Mouse (Mus musculus) midbrain, postnatal 0 days (tissue): ENCODE measurements around the gene Ckm. TPM values are rescaled to one million over a fixed set of nuclear protein-coding genes. Genes with fewer than 3 reads are reported as not detected.

Source experiments
- ATAC-seq: fragments of 200-750 bp; cut with Nextera tagmentation; 2 replicates; pipeline ENCODE4 v1.8.0; 2017; ENCODE audit warnings: moderate number of reproducible peaks, mild to moderate bottlenecking, moderate TSS enrichment, moderate library complexity; ENCODE audit not compliant: low FRiP score
- DNase-seq: peaks from one replicate; pipeline ENCODE4 v3.0.0-alpha.2; 2015; ENCODE audit warnings: low spot score
- H3K27ac ChIP-seq: fragments of 300-500 bp; sonication (generic); 2 replicates; pipeline ENCODE4 v1.5.1; 2014; ENCODE audit warnings: low read depth, mild to moderate bottlenecking, low read length, mixed read lengths
- H3K27me3 ChIP-seq: fragments of 300-500 bp; sonication (generic); 2 replicates; pipeline ENCODE4 v1.6.1; 2014; ENCODE audit warnings: low read length, control low read depth, mixed read lengths; ENCODE audit not compliant: insufficient read depth
- H3K36me3 ChIP-seq: fragments of 300-500 bp; sonication (generic); 2 replicates; pipeline ENCODE4 v1.6.1; 2014; ENCODE audit warnings: low read length, control low read depth, mixed read lengths; ENCODE audit not compliant: insufficient read depth
- H3K4me1 ChIP-seq: fragments of 300-500 bp; sonication (generic); 2 replicates; pipeline ENCODE4 v1.6.1; 2014; ENCODE audit warnings: mild to moderate bottlenecking, control low read depth, antibody characterized with exemption, low read length, mixed read lengths; ENCODE audit not compliant: insufficient read depth
- H3K4me2 ChIP-seq: fragments of 300-500 bp; sonication (generic); 2 replicates; pipeline ENCODE4 v1.6.1; 2014; ENCODE audit warnings: low read depth, mild to moderate bottlenecking, low read length, mixed read lengths; ENCODE audit not compliant: poor library complexity, severe bottlenecking
- H3K4me3 ChIP-seq: fragments of 300-500 bp; sonication (generic); 2 replicates; pipeline ENCODE4 v1.5.1; 2014; ENCODE audit warnings: low read depth, mild to moderate bottlenecking, low read length, moderate library complexity
- H3K9ac ChIP-seq: fragments of 300-500 bp; sonication (generic); replicated peaks from 2 replicates; pipeline ENCODE4 v1.6.1; 2014; ENCODE audit warnings: mild to moderate bottlenecking, low read length, moderate library complexity, mixed read lengths; ENCODE audit not compliant: poor library complexity, severe bottlenecking
- H3K9me3 ChIP-seq: fragments of 300-500 bp; sonication (generic); 2 replicates; pipeline ENCODE4 v1.6.1; 2016; ENCODE audit warnings: low read length, control low read depth
- CTCF ChIP-seq: IDR thresholded peaks from 2 replicates; pipeline ENCODE4 v1.5.1; 2016; ENCODE audit warnings: antibody characterized with exemption, mild to moderate bottlenecking
- WGBS: fragments of 180-500 bp; shearing (Covaris S2); extraction: QIAGEN DNeasy Blood & Tissue Kit; methylation state at CpG from one replicate; pipeline ENCODE4 v1.1.7; 2014; 5-methylcytosine and 5-hydroxymethylcytosine counted together
- polyA plus RNA-seq: library from polyadenylated mRNA; unstranded; fragments of >200 nt; fragmentation: Nextera tagmentation; extraction: Ambion mirVana; gene quantifications from 2 replicates; pipeline ENCODE4 v1.2.1, GENCODE M21; 2015
- total RNA-seq: library from RNA; depleted of rRNA; stranded (reverse); fragments of >200 nt; gene quantifications from 2 replicates; pipeline ENCODE4 v1.2.3, GENCODE M21; 2014

The Ckm gene
- total and polyA plus RNA-seq, 2 experiments from 2014 or later, result 0.25 to 8.2 TPM

DNA sequence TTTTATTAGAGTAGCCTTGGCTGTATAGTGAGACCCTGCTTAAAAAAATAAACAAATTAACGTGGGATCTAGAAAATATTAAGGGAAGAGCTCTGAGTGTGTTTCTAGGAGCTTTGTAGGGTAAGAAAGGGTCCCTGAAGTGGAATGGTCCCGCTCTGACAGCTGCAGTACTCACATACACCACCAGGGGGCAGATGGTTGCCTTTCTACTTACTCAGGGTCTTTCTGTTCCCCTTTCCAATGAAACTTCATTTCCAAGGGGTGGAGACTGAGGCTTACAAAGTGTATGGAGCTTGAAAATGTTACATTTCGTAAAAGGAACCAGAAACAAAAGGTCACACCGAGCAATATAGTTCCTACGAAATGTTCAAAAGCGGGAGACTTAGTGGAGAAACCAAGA is 56.9 kb downstream of the Ckm start:
- no peaks in the 10 kb centered on the region for H3K9me3 ChIP-seq
- H3K4me3 ChIP-seq, result no peak overlapping the region
- no peak overlapping the region for H3K4me2 ChIP-seq
- peak; percentile 95 for TF ChIP-seq CTCF
- no peak overlapping the region for H3K27ac ChIP-seq
- H3K36me3 ChIP-seq, result no peaks in the 10 kb centered on the region
- 9% methylated on average over 6 of the region's 6 CpGs for WGBS
- ATAC-seq (no peak), DNase-seq (peak; percentile 77)
- H3K9ac ChIP-seq, result no peak overlapping the region
- H3K4me1 ChIP-seq, result peaks cover 11% of the 10 kb centered on the region
- H3K27me3 ChIP-seq, result 0 out of 2 replicates have a peak, but pooled peaks cover 4% of the 10 kb centered on the region

DNA sequence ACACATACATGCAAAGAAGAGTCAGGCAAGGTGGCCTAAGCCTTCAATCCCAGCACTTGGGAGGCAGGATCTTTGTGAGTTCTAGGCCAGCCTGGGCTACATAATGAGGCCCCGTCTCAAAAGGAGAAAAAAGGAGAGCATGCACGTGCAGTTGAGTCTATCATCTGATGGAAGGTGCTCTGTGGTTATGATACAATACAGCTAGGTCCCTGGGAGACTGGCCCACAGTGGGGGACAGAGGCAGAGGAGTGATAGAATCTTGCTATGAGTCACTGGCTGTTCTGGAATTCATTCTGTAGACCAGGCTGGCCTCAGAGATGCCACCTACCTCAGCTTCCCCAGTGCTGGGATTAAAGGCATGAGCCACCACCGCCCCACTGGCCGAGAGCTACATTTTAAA is 57.9 kb downstream of the Ckm start:
- Histone ChIP-seq H3K27ac (no peak overlapping the region), H3K4me2 (no peak overlapping the region), H3K9me3 (no peaks in the 10 kb centered on the region), H3K27me3 (0 out of 2 replicates have a peak, but pooled peaks cover 10% of the 10 kb centered on the region), H3K4me3 (no peak overlapping the region), H3K4me1 (peaks cover 3% of the 10 kb centered on the region; the same call in 1 of the 2 replicates), H3K36me3 (no peaks in the 10 kb centered on the region), H3K9ac (no peak overlapping the region)
- no peak for DNase-seq
- no peak for TF ChIP-seq CTCF
- no peak for ATAC-seq
- 61% methylated on average over 4 of the region's 4 CpGs for WGBS

DNA sequence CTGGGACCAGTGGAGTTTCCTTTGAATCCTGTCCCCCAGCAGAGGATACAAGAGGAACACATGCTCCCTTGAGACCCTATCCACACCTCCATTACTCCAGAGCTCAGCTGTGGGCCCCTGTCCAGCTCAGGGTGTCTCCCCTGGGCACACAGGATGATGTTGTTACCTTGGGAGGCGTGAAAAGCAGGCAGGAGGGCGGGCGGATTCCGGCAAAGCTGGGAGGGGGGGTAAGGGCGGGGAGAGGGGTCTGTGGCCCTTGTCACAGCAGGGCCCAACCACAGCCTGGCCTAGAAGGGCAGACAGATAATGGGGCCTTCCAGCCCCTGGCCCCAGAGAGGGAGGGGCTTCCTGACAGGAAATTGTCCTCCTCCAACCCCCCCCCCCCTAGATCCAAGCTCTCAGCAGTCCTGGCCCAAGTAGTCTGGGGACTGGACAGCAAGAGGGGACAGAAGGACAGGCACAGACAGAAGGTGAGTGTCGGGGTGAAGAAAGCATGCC is 58.4 kb downstream of the Ckm start, which contains the start of gene Exoc3l2:
Gene Exoc3l2 (plus strand): TSS at position 448 of the 498 bp plus-strand sequence.
- no peak within 1 kb of the TSS for H3K4me3 ChIP-seq
- H3K4me1 ChIP-seq, result no peaks in the 10 kb centered on the region
- no peaks in the 10 kb centered on the region for H3K9me3 ChIP-seq
- no peak within 1 kb of the TSS for H3K27ac ChIP-seq
- no peak for DNase-seq
- H3K4me2 ChIP-seq, result no peak within 1 kb of the TSS
- TF ChIP-seq CTCF, result no peak
- no peak for ATAC-seq
- H3K9ac ChIP-seq, result no peak within 1 kb of the TSS
- no peaks in the 10 kb centered on the region for H3K36me3 ChIP-seq
- H3K27me3 ChIP-seq, result 0 out of 2 replicates have a peak, but pooled peaks cover 10% of the 10 kb centered on the region
- 20% methylated on average over 6 of the region's 6 CpGs for whole genome bisulfite sequencing

DNA sequence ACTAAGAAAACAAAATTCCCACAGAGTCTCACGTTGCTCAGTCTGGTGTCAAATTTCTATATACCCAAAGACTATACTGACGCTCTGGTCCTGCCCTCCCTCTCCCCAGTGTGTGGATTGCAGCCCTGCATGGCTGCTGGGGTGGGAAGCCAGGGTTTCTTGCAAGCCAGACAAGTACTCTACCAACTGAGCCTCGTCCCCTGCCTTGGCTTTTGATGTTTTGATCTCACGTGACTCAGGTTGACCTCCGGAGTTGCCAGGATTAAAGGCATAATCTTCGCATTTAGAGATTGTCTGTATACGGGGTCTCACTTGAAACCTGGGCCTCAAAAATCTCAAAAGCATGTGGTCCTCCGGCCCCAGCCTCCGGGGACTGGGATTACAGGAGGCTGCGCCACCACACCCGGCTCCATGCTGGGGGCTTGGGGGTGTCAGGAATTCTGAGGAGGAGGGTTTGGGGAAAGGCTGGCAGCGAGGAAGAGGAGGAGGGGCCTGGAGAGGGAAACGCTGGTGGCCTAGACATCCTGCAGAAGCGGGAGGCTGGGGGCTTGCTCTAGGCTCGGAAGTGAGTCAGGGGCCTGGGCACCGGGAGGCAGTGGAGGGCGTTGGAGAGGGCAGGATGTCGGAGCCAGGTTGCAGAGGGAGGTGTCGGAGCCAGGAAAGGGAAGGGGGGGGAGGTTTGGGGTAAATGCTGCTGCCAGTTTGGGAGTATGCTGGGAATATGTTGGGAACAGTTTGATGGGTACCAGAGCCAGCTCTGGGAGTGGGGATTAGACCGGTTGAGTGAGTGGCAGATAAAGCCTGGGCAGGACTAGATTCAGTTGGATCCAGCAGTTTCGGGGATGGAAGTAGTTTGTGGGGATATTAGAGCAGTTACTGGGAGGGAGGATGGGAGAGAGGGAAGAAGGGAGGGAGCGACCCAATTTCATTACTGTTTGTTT is 60.1 kb downstream of the Ckm start:
- Histone ChIP-seq H3K4me2 (no peak overlapping the region; the same call in 1 of the 2 replicates), H3K36me3 (no peaks in the 10 kb centered on the region), H3K9ac (no peak overlapping the region), H3K4me3 (no peak overlapping the region), H3K4me1 (no peaks in the 10 kb centered on the region), H3K27me3 (peaks cover 22% of the 10 kb centered on the region), H3K27ac (no peak overlapping the region), H3K9me3 (no peaks in the 10 kb centered on the region)
- 11% methylated on average over 21 of the region's 22 CpGs for WGBS
- no peak for DNase-seq
- no peak for TF ChIP-seq CTCF
- no peak for ATAC-seq

DNA sequence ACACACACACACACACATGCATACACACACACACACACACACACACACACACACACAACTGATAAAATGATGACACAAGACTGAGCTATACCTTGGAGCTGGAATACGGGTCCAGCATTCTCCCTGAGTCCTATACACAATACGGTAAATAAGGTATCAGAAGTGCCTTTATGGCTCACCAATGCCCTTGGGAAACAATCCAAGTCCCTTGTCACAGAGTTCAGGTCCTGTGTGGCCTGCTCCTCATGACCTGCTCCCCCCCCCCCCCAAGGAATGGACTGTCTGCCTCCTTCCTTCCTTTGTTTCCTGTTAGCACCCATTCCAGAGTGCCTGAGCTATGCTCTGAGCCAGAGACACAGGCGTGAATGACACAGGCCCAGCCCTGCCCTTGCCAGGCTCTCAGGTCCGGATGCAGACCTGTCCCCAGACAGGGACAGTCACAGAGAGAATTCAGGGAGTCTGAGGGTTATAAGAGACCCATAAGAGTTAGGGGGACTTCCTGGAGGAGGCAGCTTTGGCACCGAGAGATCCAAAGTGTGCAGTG is 62.1 kb downstream of the Ckm start:
- 64% methylated on average over 5 of the region's 5 CpGs for WGBS
- no peak for TF ChIP-seq CTCF
- H3K36me3 ChIP-seq, result no peaks in the 10 kb centered on the region
- H3K4me2 ChIP-seq, result no peak overlapping the region
- ATAC-seq, result no peak
- no peak overlapping the region for H3K27ac ChIP-seq
- no peak for DNase-seq
- H3K9me3 ChIP-seq, result no peaks in the 10 kb centered on the region
- H3K27me3 ChIP-seq, result peaks cover 36% of the 10 kb centered on the region
- no peak overlapping the region for H3K4me3 ChIP-seq
- no peak overlapping the region for H3K9ac ChIP-seq
- H3K4me1 ChIP-seq, result no peaks in the 10 kb centered on the region

DNA sequence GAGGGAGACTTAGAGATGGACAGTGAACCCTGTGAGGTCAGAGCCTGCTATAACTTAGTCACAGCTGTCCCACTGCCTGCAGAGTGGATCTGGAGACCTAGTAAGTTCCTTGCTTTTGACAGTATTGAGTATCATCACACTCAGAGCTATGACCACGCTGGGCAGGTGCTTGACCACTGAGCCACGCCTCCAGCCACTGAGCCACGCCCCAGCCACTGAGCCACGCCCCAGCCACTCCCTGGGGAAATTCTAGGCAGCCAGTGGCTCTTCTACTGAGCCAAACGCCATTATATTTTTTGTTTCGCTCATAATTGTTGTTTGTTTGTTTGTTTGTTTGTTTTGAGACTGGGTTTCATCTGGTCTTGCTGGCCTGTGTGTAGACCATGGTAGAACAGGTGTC is 63.1 kb downstream of the Ckm start:
- no peaks in the 10 kb centered on the region for H3K9me3 ChIP-seq
- WGBS, result 38% methylated on average over 6 of the region's 6 CpGs
- no peaks in the 10 kb centered on the region for H3K4me1 ChIP-seq
- H3K4me3 ChIP-seq, result no peak overlapping the region
- no peak overlapping the region for H3K27ac ChIP-seq
- no peak for ATAC-seq
- peaks cover 46% of the 10 kb centered on the region for H3K27me3 ChIP-seq
- H3K36me3 ChIP-seq, result no peaks in the 10 kb centered on the region
- H3K4me2 ChIP-seq, result no peak overlapping the region
- no peak overlapping the region for H3K9ac ChIP-seq
- TF ChIP-seq CTCF, result no peak
- no peak for DNase-seq
